Mouse (Mus musculus): ENCODE measurements at regions not wholly inside any gene's neighbourhood (a gene's known extent, or its start where the extent isn't known, plus 50 kb on each side); places are given as distances from the start of the nearest gene placed in this dataset.

DNA sequence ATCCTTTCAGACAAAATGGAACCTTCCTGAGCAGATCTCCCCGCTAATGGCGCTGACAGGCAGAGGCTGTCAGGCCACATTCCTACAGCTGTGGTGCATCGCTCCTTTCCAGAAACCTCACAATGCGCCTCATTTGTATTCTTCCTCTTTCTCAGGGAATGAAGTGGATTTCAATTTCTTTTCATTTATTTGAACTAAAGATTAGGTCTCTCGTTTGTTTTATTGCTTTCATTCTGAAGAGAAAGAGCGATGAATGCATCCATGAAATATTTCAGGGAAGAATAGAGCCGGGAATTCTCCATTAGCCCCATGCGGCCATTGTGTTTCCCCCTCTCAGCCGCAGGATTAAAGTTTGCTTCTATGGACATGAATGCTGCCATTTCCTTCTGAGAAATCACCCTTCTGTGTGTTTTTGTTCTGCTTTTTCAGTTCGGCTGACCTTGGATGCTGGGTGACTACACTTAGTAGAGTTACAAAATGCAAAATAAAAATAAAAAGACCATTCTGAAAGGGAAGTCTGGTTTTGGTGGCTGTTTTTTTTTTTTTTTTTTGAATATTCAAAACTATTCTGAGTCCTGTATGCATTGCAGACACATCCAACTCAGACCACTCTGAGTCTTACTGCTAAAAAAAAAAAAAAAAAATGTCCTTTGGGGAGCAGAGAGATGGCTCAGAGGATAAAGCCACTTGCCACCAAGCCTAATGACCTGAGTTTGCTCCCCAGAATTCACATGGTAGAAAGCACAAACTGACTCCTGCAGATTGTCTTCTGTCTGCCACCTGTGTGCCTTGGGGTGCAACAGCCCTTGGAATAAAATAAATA, 213.7 kb downstream of the Irs2 start:
- TF ChIP-seq GATA1 (IDR thresholded peaks at IDR 0.05; ENCODE audit: low read length) (no peak), TAL1 (IDR thresholded peaks at IDR 0.05; ENCODE audit: low read length) (no peak)
